Mouse (Mus musculus) neural tube, embryonic 15.5 days (tissue): ENCODE results near the gene Olfr202. TPM values are rescaled to one million over a fixed set of nuclear protein-coding genes. Genes with fewer than 3 reads are reported as not detected.
"Not testable (repeated sequence)": the region's sequence is repeated elsewhere in the genome, so short reads cannot be mapped to it uniquely, and the experiment has no call there.

Experiments
- ATAC-seq: fragments of 200-750 bp; cut with Nextera tagmentation; 2 replicates; pipeline ENCODE4 v1.8.0; 2017; ENCODE audit warnings: mild to moderate bottlenecking, moderate TSS enrichment, moderate library complexity; ENCODE audit not compliant: low FRiP score
- H3K27ac ChIP-seq: fragments of 300-500 bp; sonication (generic); replicated peaks from 2 replicates; pipeline ENCODE4 v1.5.1; 2015; ENCODE audit warnings: mild to moderate bottlenecking, inconsistent platforms
- H3K27me3 ChIP-seq: fragments of 300-500 bp; sonication (generic); replicated peaks from 2 replicates; pipeline ENCODE4 v1.6.1; 2015; ENCODE audit warnings: inconsistent platforms
- H3K36me3 ChIP-seq: fragments of 300-500 bp; sonication (generic); 2 replicates; pipeline ENCODE4 v1.6.1; 2015; ENCODE audit warnings: inconsistent platforms
- H3K4me1 ChIP-seq: fragments of 300-500 bp; sonication (generic); 2 replicates; pipeline ENCODE4 v1.6.1; 2015; ENCODE audit warnings: inconsistent platforms
- H3K4me2 ChIP-seq: fragments of 300-500 bp; sonication (generic); 2 replicates; pipeline ENCODE4 v1.6.1; 2015; ENCODE audit warnings: inconsistent platforms, mild to moderate bottlenecking, moderate library complexity
- H3K4me3 ChIP-seq: fragments of 300-500 bp; sonication (generic); replicated peaks from 2 replicates; pipeline ENCODE4 v1.5.1; 2015; ENCODE audit warnings: mild to moderate bottlenecking, inconsistent platforms
- H3K9ac ChIP-seq: fragments of 300-500 bp; sonication (generic); replicated peaks from 2 replicates; pipeline ENCODE4 v1.6.1; 2015; ENCODE audit warnings: mild to moderate bottlenecking, inconsistent platforms
- H3K9me3 ChIP-seq: fragments of 300-500 bp; sonication (generic); replicated peaks from 2 replicates; pipeline ENCODE4 v1.6.1; 2016; ENCODE audit warnings: inconsistent platforms
- WGBS: fragments of 180-500 bp; shearing (Covaris S2); methylation state at CpG from one replicate; pipeline ENCODE4 v1.1.7; 2015; ENCODE audit warnings: mixed read lengths; 5-methylcytosine and 5-hydroxymethylcytosine counted together
- polyA plus RNA-seq: library from polyadenylated mRNA; unstranded; fragments of >200 nt; fragmentation: Nextera tagmentation; extraction: Ambion mirVana; gene quantifications from 2 replicates; pipeline ENCODE4 v1.2.1, GENCODE M21; 2015

Gene Olfr202
- polyA plus RNA-seq = not detected in 2 replicates

- Histone ChIP-seq H3K4me1 (no peaks in the 10 kb centered on the region), H3K27ac (no peak within 1 kb of the TSS), H3K9ac (no peak within 1 kb of the TSS), H3K9me3 (no peaks in the 10 kb centered on the region), H3K27me3 (no peaks in the 10 kb centered on the region), H3K36me3 (no peaks in the 10 kb centered on the region), H3K4me2 (no peak within 1 kb of the TSS), H3K4me3 (no peak within 1 kb of the TSS)
- 91% methylated on average over 1 of the region's 1 CpGs for WGBS
- no peak for ATAC-seq
These were observed at the start of gene Olfr202 for GRCm38 (mm10) chr16:59286693-59287092. Gene Olfr202, minus strand, starts transcription at chr16:59286793.

- no peak for ATAC-seq
- Histone ChIP-seq H3K36me3 (no peaks in the 10 kb centered on the region), H3K27me3 (no peaks in the 10 kb centered on the region), H3K4me2 (no peak within 1 kb of the TSS), H3K4me1 (no peaks in the 10 kb centered on the region), H3K4me3 (no peak within 1 kb of the TSS), H3K27ac (no peak within 1 kb of the TSS), H3K9me3 (0 out of 2 replicates have a peak, but pooled peaks cover 2% of the 10 kb centered on the region), H3K9ac (no peak within 1 kb of the TSS)
These were observed 44.4 kb upstream of the Olfr202 start, which contains the start of gene Olfr205 for GRCm38 (mm10) chr16:59331038-59331437. Gene Olfr205, minus strand, starts transcription at chr16:59331138.

GRCm38 (mm10) chr16:59323262-59323661 lies 36.7 kb upstream of the Olfr202 start:
- not testable (repeated sequence) for H3K9ac ChIP-seq, H3K4me3 ChIP-seq, H3K27me3 ChIP-seq, H3K36me3 ChIP-seq, H3K4me1 ChIP-seq, H3K27ac ChIP-seq, H3K9me3 ChIP-seq, H3K4me2 ChIP-seq, ATAC-seq
- 59% methylated on average over 1 of the region's 1 CpGs for WGBS

DNA sequence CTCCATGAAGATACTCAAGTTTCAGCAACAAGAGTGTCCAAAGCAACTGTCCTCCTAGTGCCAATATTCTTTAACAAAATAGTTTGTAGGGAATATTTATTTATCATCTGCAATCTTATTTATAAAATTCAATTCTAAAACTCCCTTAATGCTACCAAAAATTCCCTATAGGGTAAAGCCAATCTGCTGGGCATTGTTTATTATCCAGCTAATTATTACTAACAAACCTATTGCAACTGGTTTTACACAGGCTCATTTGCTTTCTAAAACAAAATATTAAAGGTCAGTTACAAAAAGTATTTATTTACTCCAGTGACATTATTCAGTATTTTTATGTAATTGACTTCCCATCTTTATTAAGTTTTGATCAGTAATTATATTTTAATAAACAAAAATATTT lies 31.6 kb upstream of the Olfr202 start, which contains the start of gene Olfr204:
Gene Olfr204 (minus strand): TSS at position 101 of the 400 bp plus-strand sequence.
- no peak within 1 kb of the TSS for H3K4me3 ChIP-seq
- H3K4me1 ChIP-seq = no peaks in the 10 kb centered on the region
- ATAC-seq = no peak
- no peak within 1 kb of the TSS for H3K4me2 ChIP-seq
- H3K9me3 ChIP-seq = no peaks in the 10 kb centered on the region
- no peaks in the 10 kb centered on the region for H3K36me3 ChIP-seq
- no peak within 1 kb of the TSS for H3K9ac ChIP-seq
- no peaks in the 10 kb centered on the region for H3K27me3 ChIP-seq
- no peak within 1 kb of the TSS for H3K27ac ChIP-seq

- ATAC-seq = no peak
- H3K4me2 ChIP-seq = no peak within 1 kb of the TSS
- H3K4me3 ChIP-seq = no peak within 1 kb of the TSS
- H3K36me3 ChIP-seq = no peaks in the 10 kb centered on the region
- no peak within 1 kb of the TSS for H3K27ac ChIP-seq
- H3K4me1 ChIP-seq = no peaks in the 10 kb centered on the region
- 85% methylated on average over 2 of the region's 2 CpGs for WGBS
- H3K27me3 ChIP-seq = no peaks in the 10 kb centered on the region
- H3K9ac ChIP-seq = no peak within 1 kb of the TSS
- no peaks in the 10 kb centered on the region for H3K9me3 ChIP-seq
These were observed 12.0 kb upstream of the Olfr202 start, which contains the start of gene Olfr203 for GRCm38 (mm10) chr16:59298581-59298980. Gene Olfr203, plus strand, starts transcription at chr16:59298881.

DNA sequence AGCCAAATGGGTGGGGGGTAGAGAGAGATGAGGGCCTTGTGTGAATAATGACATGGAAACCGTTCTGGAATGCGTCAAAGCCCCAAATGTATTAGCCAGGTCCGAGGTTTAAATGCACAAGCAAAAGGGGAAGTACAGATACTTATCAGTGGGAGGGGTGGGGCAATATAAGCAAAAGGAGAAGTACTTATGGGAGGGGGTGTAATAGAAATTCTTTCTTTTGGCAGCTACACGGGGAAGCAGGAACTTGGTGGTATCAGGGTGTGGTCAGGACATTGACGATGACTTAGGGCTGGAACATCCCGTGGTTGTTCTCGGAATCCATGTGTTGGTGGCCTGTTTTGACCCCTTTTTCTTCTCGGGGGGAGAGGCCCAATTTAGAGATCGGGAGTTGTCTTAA lies 983 bp upstream of the Olfr202 start:
- not testable (repeated sequence) for H3K27ac ChIP-seq, H3K27me3 ChIP-seq, H3K4me1 ChIP-seq, H3K4me2 ChIP-seq, H3K36me3 ChIP-seq, H3K9me3 ChIP-seq, H3K4me3 ChIP-seq, ATAC-seq, H3K9ac ChIP-seq
- WGBS = 82% methylated on average over 9 of the region's 9 CpGs

GRCm38 (mm10) chr16:59283476-59283875 lies 3.1 kb downstream of the Olfr202 start:
- Histone ChIP-seq H3K9ac (no peak overlapping the region), H3K4me2 (no peak overlapping the region), H3K4me3 (no peak overlapping the region), H3K36me3 (no peaks in the 10 kb centered on the region), H3K9me3 (no peaks in the 10 kb centered on the region), H3K4me1 (no peaks in the 10 kb centered on the region), H3K27ac (no peak overlapping the region), H3K27me3 (no peaks in the 10 kb centered on the region)
- no peak for ATAC-seq
- WGBS = 79% methylated on average over 1 of the region's 1 CpGs

DNA sequence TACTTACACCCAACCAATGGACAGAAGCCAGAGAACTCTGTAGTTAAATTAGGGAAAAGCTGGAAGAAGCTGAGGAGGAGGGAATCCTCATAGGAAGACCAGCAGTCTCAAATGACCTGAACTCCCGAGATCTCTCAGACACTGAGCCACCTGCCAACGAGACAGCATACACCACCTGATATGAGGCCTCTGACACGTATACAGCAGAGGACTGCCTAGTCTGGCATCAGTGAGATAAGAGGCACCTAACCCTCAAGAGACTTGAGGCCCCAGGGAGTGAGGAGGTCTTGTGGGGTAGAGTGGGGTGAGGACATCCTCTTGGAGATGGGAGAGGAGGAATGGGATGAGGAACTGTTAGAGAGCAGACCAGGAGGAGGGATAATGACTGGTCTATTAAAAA lies 6.1 kb downstream of the Olfr202 start:
- H3K27ac ChIP-seq = no peak overlapping the region
- no peak overlapping the region for H3K4me2 ChIP-seq
- H3K9me3 ChIP-seq = no peaks in the 10 kb centered on the region
- 81% methylated on average over 3 of the region's 3 CpGs for WGBS
- no peak overlapping the region for H3K9ac ChIP-seq
- no peak overlapping the region for H3K4me3 ChIP-seq
- H3K36me3 ChIP-seq = no peaks in the 10 kb centered on the region
- H3K4me1 ChIP-seq = no peaks in the 10 kb centered on the region
- ATAC-seq = no peak
- no peaks in the 10 kb centered on the region for H3K27me3 ChIP-seq

- WGBS = 91% methylated on average over 4 of the region's 4 CpGs
- H3K9ac ChIP-seq, H3K27ac ChIP-seq, ATAC-seq, H3K27me3 ChIP-seq, H3K4me2 ChIP-seq, H3K4me1 ChIP-seq, H3K9me3 ChIP-seq, H3K4me3 ChIP-seq, H3K36me3 ChIP-seq: not testable (repeated sequence)
These were observed 14.1 kb downstream of the Olfr202 start, which contains the start of gene Olfr201 for GRCm38 (mm10) chr16:59272532-59272931. Gene Olfr201, minus strand, starts transcription at chr16:59272632.

GRCm38 (mm10) chr16:59269097-59269496 lies 17.5 kb downstream of the Olfr202 start:
- H3K27me3 ChIP-seq, H3K9ac ChIP-seq, H3K27ac ChIP-seq, H3K36me3 ChIP-seq, ATAC-seq, H3K9me3 ChIP-seq, H3K4me2 ChIP-seq, H3K4me1 ChIP-seq, H3K4me3 ChIP-seq: not testable (repeated sequence)
- WGBS = 81% methylated on average over 4 of the region's 4 CpGs

DNA sequence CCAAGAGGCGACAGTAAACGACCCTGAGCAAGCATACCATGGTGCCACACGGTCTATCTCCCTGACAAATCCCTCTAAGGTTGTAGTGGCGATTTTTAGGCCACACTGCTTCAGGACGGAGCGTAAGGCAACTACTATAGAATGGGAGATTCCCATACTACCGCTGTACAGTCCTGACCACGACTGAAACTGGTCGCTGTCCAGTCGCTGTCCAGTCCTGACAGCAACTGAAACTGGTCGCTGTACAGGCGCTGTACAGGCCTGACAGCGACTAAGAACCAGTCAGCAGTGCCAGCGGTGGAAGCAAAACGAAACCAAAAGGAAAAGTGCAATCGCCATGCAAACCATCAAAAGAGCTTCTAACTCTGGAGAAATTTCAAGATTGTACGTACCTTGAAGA lies 36.9 kb downstream of the Olfr202 start:
- no peaks in the 10 kb centered on the region for H3K36me3 ChIP-seq
- H3K9ac ChIP-seq = no peak overlapping the region
- H3K4me2 ChIP-seq = no peak overlapping the region
- no peak overlapping the region for H3K27ac ChIP-seq
- 89% methylated on average over 17 of the region's 17 CpGs for WGBS
- no peaks in the 10 kb centered on the region for H3K9me3 ChIP-seq
- no peaks in the 10 kb centered on the region for H3K27me3 ChIP-seq
- no peaks in the 10 kb centered on the region for H3K4me1 ChIP-seq
- ATAC-seq = no peak
- H3K4me3 ChIP-seq = no peak overlapping the region
